Mouse (Mus musculus) kidney, adult 10 weeks (tissue): ENCODE results near the gene Vmn2r80. TPM values are rescaled to one million over a fixed set of nuclear protein-coding genes. Genes with fewer than 3 reads are reported as not detected.

ENCODE experiments used
- polyA plus RNA-seq: library from polyadenylated mRNA; stranded (reverse); fragments of 350-450 nt; fragmentation: Illumina TruSeq; extraction: RNeasy Lipid Tissue Mini Kit (QIAGEN cat#74804); gene quantifications from one replicate; pipeline ENCODE4 v1.2.3, GENCODE M21; 2014; ENCODE audit warnings: low read depth, low replicate concordance

The Vmn2r80 gene
- polyA plus RNA-seq, result not detected

DNA sequence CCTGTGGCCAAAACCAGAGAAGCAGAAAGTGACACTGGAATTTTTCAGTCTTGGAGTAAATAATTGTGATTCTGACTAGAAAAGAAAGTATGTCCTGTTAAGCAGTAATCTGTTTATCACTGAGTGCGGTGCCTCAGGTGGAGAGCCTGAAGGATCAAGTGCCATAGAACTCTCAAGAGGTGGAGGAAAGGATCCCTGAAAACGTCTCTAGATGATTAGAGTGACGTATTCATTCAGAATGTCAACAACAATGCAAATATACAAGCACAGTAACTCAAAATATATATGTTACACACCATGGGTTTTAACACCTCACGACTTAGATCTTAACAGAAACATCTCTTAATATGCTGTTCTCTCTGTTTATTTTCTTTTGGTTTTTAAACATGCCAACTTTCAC, at the start of gene Vmn2r80:
Gene Vmn2r80 (plus strand): TSS at position 301 of the 400 bp plus-strand sequence.

Other genes starting within 250 kb of the Vmn2r80 start
- gene Olfr1354, start 235.6 kb upstream of the Vmn2r80 start, polyA plus RNA-seq, result not detected
- gene Olfr8, start 198.1 kb upstream of the Vmn2r80 start, polyA plus RNA-seq, result not detected
- not detected for gene Olfr1353, start 185.5 kb upstream of the Vmn2r80 start, polyA plus RNA-seq
- gene Olfr1352, start 167.7 kb upstream of the Vmn2r80 start, polyA plus RNA-seq, result not detected
- gene Olfr1351, start 136.3 kb upstream of the Vmn2r80 start, polyA plus RNA-seq, result not detected
- not detected for gene Olfr57, start 120.0 kb upstream of the Vmn2r80 start, polyA plus RNA-seq
- 33.4 TPM for gene 2610008E11Rik, start 51.2 kb upstream of the Vmn2r80 start, polyA plus RNA-seq
- not detected for gene Vmn2r81, start 98.9 kb downstream of the Vmn2r80 start, polyA plus RNA-seq
- not detected for gene Vmn2r82, start 207.8 kb downstream of the Vmn2r80 start, polyA plus RNA-seq